Mouse (Mus musculus) MEL (cell line): ENCODE measurements around the gene Vat1.

Source experiments
- CTCF ChIP-seq, 3 experiments: IDR thresholded peaks in 2 of 3; conservative IDR thresholded peaks in 1 of 3; 2 replicates each; pipeline ENCODE4 v1.5.1; 2011 to 2012; ENCODE audit warnings: low read length in 3 of 3, low read depth in 2 of 3, mild to moderate bottlenecking in 2 of 3, improper control_type of control experiment in 1 of 3, inconsistent platforms in 1 of 3, mixed read lengths in 1 of 3, moderate library complexity in 1 of 3; ENCODE audit not compliant: control insufficient read depth in 1 of 3, insufficient read depth in 1 of 3, poor library complexity in 1 of 3, severe bottlenecking in 1 of 3
- ELF1 ChIP-seq: IDR thresholded peaks from 2 replicates; pipeline ENCODE4 v1.6.1; 2014; ENCODE audit warnings: low read depth, mild to moderate bottlenecking, inconsistent platforms, low read length, improper control_type of control experiment, moderate library complexity
- KAT2A ChIP-seq: conservative IDR thresholded peaks from 2 replicates; pipeline ENCODE4 v1.6.1; 2012; ENCODE audit warnings: low read depth, low read length, improper control_type of control experiment, inconsistent platforms
- POLR2A ChIP-seq, 2 experiments: IDR thresholded peaks; 2 replicates each; pipeline ENCODE4 v1.6.1; 2011 to 2012; ENCODE audit warnings: low read length in 2 of 2, mild to moderate bottlenecking in 2 of 2, control low read depth in 1 of 2, improper control_type of control experiment in 1 of 2, low read depth in 1 of 2, moderate library complexity in 1 of 2; ENCODE audit not compliant: control insufficient read depth in 1 of 2, insufficient read depth in 1 of 2, poor library complexity in 1 of 2
- ZMIZ1 ChIP-seq: IDR thresholded peaks from 2 replicates; pipeline ENCODE4 v1.6.1; 2012; ENCODE audit warnings: low read depth, mild to moderate bottlenecking, inconsistent platforms, low read length, improper control_type of control experiment, moderate library complexity

DNA sequence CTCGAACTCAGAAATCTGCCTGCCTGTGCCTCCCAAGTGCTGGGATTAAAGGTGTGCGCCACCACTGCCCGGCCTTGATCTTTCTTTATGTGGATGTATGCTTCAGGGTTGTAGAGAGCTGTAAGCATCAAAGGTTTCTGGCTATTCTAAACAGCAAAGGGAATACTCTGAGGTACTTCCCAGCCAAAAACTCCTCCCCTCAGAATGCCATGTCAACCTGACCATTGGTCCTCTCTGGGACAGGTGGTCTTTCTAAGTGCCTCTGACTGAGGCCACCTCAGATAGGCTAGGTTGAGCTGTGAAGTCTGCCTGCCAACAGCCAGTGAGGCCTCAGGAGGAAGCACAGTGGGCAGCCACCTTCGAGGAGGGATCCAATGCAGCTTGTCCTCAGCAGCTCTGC is 17.1 kb downstream of the Vat1 start:
- TF ChIP-seq CTCF (IDR thresholded peaks at IDR 0.05 in 2 of 3, conservative IDR thresholded peaks at IDR 0.05 in 1 of 3; ENCODE audit: control insufficient read depth in 1 of 3, insufficient read depth in 1 of 3, low read depth in 2 of 3, low read length in 3 of 3, poor library complexity in 1 of 3, severe bottlenecking in 1 of 3) (no peak), POLR2A (IDR thresholded peaks at IDR 0.05; ENCODE audit: control insufficient read depth in 1 of 2, insufficient read depth in 1 of 2, low read depth in 1 of 2, low read length in 2 of 2, poor library complexity in 1 of 2) (no peak), KAT2A (no peak), ELF1 (no peak), ZMIZ1 (no peak)
